Mouse (Mus musculus) retina, postnatal 7 days (tissue): ENCODE data around the gene Lasp1.
A peak's percentile ranks its signal among the peaks of the same experiment; 100 is the strongest.
"Not testable (repeated sequence)": the region's sequence is repeated elsewhere in the genome, so short reads cannot be mapped to it uniquely, and the experiment has no call there.

Experiments used
- DNase-seq: peaks from one replicate; pipeline ENCODE4 v3.0.0-alpha.2; 2012; ENCODE audit warnings: low read depth, low spot score

Gene Lasp1

GRCm38 (mm10) chr11:97872378-97872777 is 73.6 kb downstream of the Lasp1 start:
- not testable (repeated sequence) for DNase-seq

GRCm38 (mm10) chr11:97874396-97874795 is 75.6 kb downstream of the Lasp1 start:
- DNase-seq: no peak

- DNase-seq: no peak
Observed at GRCm38 (mm10) chr11:97877341-97877740, 78.5 kb downstream of the Lasp1 start.

- no peak for DNase-seq
Observed at GRCm38 (mm10) chr11:97880362-97880761, 81.6 kb downstream of the Lasp1 start.

GRCm38 (mm10) chr11:97883542-97883917 is 84.7 kb downstream of the Lasp1 start:
- no peak for DNase-seq

GRCm38 (mm10) chr11:97883918-97884600 is 85.3 kb downstream of the Lasp1 start, which contains the start of gene Fbxo47:
Gene Fbxo47 (minus strand): TSS chr11:97884154.
- DNase-seq: peak; percentile 95

GRCm38 (mm10) chr11:97884601-97885185 is 85.9 kb downstream of the Lasp1 start:
- DNase-seq: no peak

- no peak for DNase-seq
Observed at GRCm38 (mm10) chr11:97885296-97885915, 86.6 kb downstream of the Lasp1 start.
